Mouse (Mus musculus) left cerebral cortex, postnatal 36 days (tissue): ENCODE results near the gene S100g. TPM values are rescaled to one million over a fixed set of nuclear protein-coding genes. Genes with fewer than 3 reads are reported as not detected.
A peak's percentile ranks its signal among the peaks of the same experiment; 100 is the strongest.

ENCODE experiments used
- DNase-seq, 2 experiments: peaks; one replicate each; pipeline ENCODE4 v3.0.0; 2021 to 2022; ENCODE audit warnings: low spot score in 2 of 2, mixed read lengths in 1 of 2
- intact Hi-C: fragments of 180-260 bp; cut with DNase I; formaldehyde crosslinking; loops from one replicate; pipeline ENCODE4 v1.15.1; 2025
- total RNA-seq, 2 experiments: library from RNA; stranded (reverse); gene quantifications; 2 replicates each; pipeline ENCODE4 v1.2.3; 2021

Gene S100g
- total RNA-seq, result not detected

- intact Hi-C loops, result no loop called here
- DNase-seq, result no peak
Observed at GRCm38 (mm10) chrX:162964383-162964782, at the start of gene S100g. TSS of gene S100g (minus strand) at chrX:162964599.

- DNase-seq, result no peak
- intact Hi-C loops, result no loop called here
Observed at GRCm38 (mm10) chrX:162992121-162992520, 27.7 kb upstream of the S100g start.

- no peak for DNase-seq
- intact Hi-C loops, result no loop called here
Observed at GRCm38 (mm10) chrX:162991396-162991795, 27.0 kb upstream of the S100g start.

- intact Hi-C loops, result loop anchor here (2.0 kb wide), 1 partner anchor 16 kb away; no protein-coding TSS in a partner anchor
- DNase-seq, result no peak
Observed at GRCm38 (mm10) chrX:162986876-162987495, 22.6 kb upstream of the S100g start.

- intact Hi-C loops, result no loop called here
- no peak for DNase-seq
Observed at GRCm38 (mm10) chrX:162976194-162976593, 11.8 kb upstream of the S100g start.

- DNase-seq, result no peak
- intact Hi-C loops, result no loop called here
Observed at GRCm38 (mm10) chrX:162967456-162967855, 3.1 kb upstream of the S100g start.

GRCm38 (mm10) chrX:162963840-162964239 lies 559 bp downstream of the S100g start:
- intact Hi-C loops, result no loop called here
- no peak for DNase-seq

- DNase-seq, result no peak
- intact Hi-C loops, result no loop called here
Observed at GRCm38 (mm10) chrX:162957921-162958320, 6.5 kb downstream of the S100g start.

GRCm38 (mm10) chrX:162949811-162950439 lies 14.5 kb downstream of the S100g start:
- peak in 1 of 2 experiments; percentile 9 for DNase-seq
- intact Hi-C loops, result loop anchor here (10.0 kb wide), 1 partner anchor 1225 kb away; no protein-coding TSS in a partner anchor

- intact Hi-C loops, result loop anchor here (10.0 kb wide), 1 partner anchor 1233 kb away; no protein-coding TSS in a partner anchor
- no peak for DNase-seq
Observed at GRCm38 (mm10) chrX:162942027-162942426, 22.4 kb downstream of the S100g start.

GRCm38 (mm10) chrX:162931467-162931866 lies 32.9 kb downstream of the S100g start:
- intact Hi-C loops, result no loop called here

GRCm38 (mm10) chrX:162921487-162922125 lies 42.8 kb downstream of the S100g start:
- no peak for DNase-seq
- intact Hi-C loops, result no loop called here

More at GRCm38 (mm10) chrX:162931467-162931866, 32.9 kb downstream of the S100g start:
- DNase-seq, result no peak

- intact Hi-C loops, result loop anchor here (10.0 kb wide), 1 partner anchor 1149 kb away; no protein-coding TSS in a partner anchor
- peak; percentile 13 to 27 for DNase-seq
Observed at GRCm38 (mm10) chrX:162915697-162916096, 48.7 kb downstream of the S100g start.

GRCm38 (mm10) chrX:162913651-162914050 lies 50.7 kb downstream of the S100g start:
- no peak for DNase-seq
- intact Hi-C loops, result loop anchor here (10.0 kb wide), 1 partner anchor 1151 kb away; no protein-coding TSS in a partner anchor

Other genes starting within 250 kb of the S100g start
- 100 to 1,000 TPM; 130 to 140 TPM for gene Rbbp7, start 204.2 kb downstream of the S100g start, total RNA-seq
- 10 to 100 TPM; 14.6 to 23.4 TPM for gene Txlng, start 135.1 kb downstream of the S100g start, total RNA-seq
- gene Syap1, start 76.2 kb downstream of the S100g start, total RNA-seq, result 10 to 100 TPM; 24.1 to 30.4 TPM
- 10 to 100 TPM; 52.8 to 60.2 TPM for gene Ctps2, start 63.4 kb downstream of the S100g start, total RNA-seq